Mouse (Mus musculus) ES-Bruce4 (cell line): ENCODE measurements around the gene Oxa1l. TPM values are rescaled to one million over a fixed set of nuclear protein-coding genes. Genes with fewer than 3 reads are reported as not detected.

Experiments
- H3K27ac ChIP-seq: 2 replicates; pipeline ENCODE4 v1.5.1; 2012; ENCODE audit warnings: low read length, inconsistent platforms; ENCODE audit not compliant: insufficient read depth
- H3K27me3 ChIP-seq: 2 replicates; pipeline ENCODE4 v1.6.1; 2012; ENCODE audit warnings: mild to moderate bottlenecking, low read length, inconsistent platforms; ENCODE audit not compliant: control insufficient read depth, poor library complexity, insufficient read depth, severe bottlenecking
- H3K36me3 ChIP-seq: 2 replicates; pipeline ENCODE4 v1.6.1; 2012; ENCODE audit warnings: inconsistent platforms, mild to moderate bottlenecking, low read length, moderate library complexity; ENCODE audit not compliant: control insufficient read depth, poor library complexity, insufficient read depth, severe bottlenecking
- H3K4me1 ChIP-seq: one replicate; pipeline ENCODE4 v1.8.1; 2011; ENCODE audit warnings: low read length; ENCODE audit not compliant: control insufficient read depth, insufficient read depth
- H3K4me3 ChIP-seq: 2 replicates; pipeline ENCODE4 v1.5.1; 2011; ENCODE audit warnings: low read depth, mild to moderate bottlenecking, low read length
- H3K9ac ChIP-seq: 2 replicates; pipeline ENCODE4 v1.6.1; 2012; ENCODE audit warnings: low read depth, mild to moderate bottlenecking, inconsistent platforms; ENCODE audit not compliant: poor library complexity, severe bottlenecking
- H3K9me3 ChIP-seq: replicated peaks from 2 replicates; pipeline ENCODE4 v1.6.1; 2012; ENCODE audit warnings: mild to moderate bottlenecking, low read length, inconsistent platforms; ENCODE audit not compliant: control insufficient read depth, poor library complexity, insufficient read depth, severe bottlenecking
- CTCF ChIP-seq: IDR thresholded peaks from one replicate; pipeline ENCODE4 v1.8.1; 2011; ENCODE audit warnings: low read depth, low read length
- EP300 ChIP-seq: IDR thresholded peaks from 2 replicates; pipeline ENCODE4 v1.6.1; 2011; ENCODE audit warnings: low read depth, low read length; ENCODE audit not compliant: insufficient read depth
- POLR2A ChIP-seq: IDR thresholded peaks from one replicate; pipeline ENCODE4 v1.8.1; 2011; ENCODE audit warnings: low read length; ENCODE audit not compliant: insufficient read depth
- polyA plus RNA-seq: library from polyadenylated mRNA; stranded (reverse); fragments of >200 nt; gene quantifications from 2 replicates; pipeline ENCODE4 v1.2.4, GENCODE M21; 2011; ENCODE audit warnings: low read depth; ENCODE audit not compliant: missing spikeins, insufficient read depth, insufficient read length

The Oxa1l gene
- polyA plus RNA-seq, 1 experiment, result 96.4 TPM

DNA sequence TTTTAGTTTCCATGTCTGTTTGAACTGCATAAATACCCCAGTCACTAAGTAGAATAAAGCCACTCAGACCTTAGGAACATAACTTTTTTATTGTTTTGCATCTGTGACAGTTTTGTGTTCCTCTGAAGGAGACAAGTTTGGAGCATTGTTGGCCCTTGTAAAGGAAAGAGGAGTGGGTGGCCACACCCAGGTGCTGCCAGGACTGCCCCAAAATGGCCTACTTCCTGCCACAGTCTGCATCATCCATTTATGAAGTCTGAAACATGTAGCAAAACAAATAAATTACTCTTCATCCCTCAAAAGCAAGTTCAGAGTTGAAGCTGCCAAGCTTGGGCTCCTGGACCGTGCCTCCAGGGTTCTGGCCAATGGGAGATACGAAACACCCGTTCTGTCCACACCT, 8.7 kb downstream of the Oxa1l start:
- Histone ChIP-seq H3K27ac (no peak overlapping the region), H3K4me1 (no peaks in the 10 kb centered on the region), H3K9me3 (peaks cover 14% of the 10 kb centered on the region), H3K27me3 (no peaks in the 10 kb centered on the region), H3K9ac (no peak overlapping the region), H3K4me3 (no peak overlapping the region), H3K36me3 (peaks cover 68% of the 10 kb centered on the region)
- no peak for TF ChIP-seq EP300
- TF ChIP-seq CTCF, result no peak
- no peak for TF ChIP-seq POLR2A

- H3K9ac ChIP-seq, result no peak overlapping the region
- TF ChIP-seq CTCF, result no peak
- TF ChIP-seq POLR2A, result no peak
- no peak for TF ChIP-seq EP300
- peaks cover 14% of the 10 kb centered on the region for H3K9me3 ChIP-seq
- no peaks in the 10 kb centered on the region for H3K4me1 ChIP-seq
- peak overlapping the region; percentile 53 for H3K27ac ChIP-seq
- no peak overlapping the region for H3K4me3 ChIP-seq
- H3K27me3 ChIP-seq, result no peaks in the 10 kb centered on the region
- peaks cover 73% of the 10 kb centered on the region for H3K36me3 ChIP-seq
Measured at GRCm38 (mm10) chr14:54370595-54370994, 10.0 kb downstream of the Oxa1l start.

GRCm38 (mm10) chr14:54371460-54371859, 10.8 kb downstream of the Oxa1l start:
- no peak overlapping the region for H3K4me3 ChIP-seq
- H3K9me3 ChIP-seq, result peaks cover 14% of the 10 kb centered on the region
- H3K36me3 ChIP-seq, result peaks cover 73% of the 10 kb centered on the region
- H3K9ac ChIP-seq, result no peak overlapping the region
- H3K27me3 ChIP-seq, result no peaks in the 10 kb centered on the region
- H3K4me1 ChIP-seq, result no peaks in the 10 kb centered on the region
- TF ChIP-seq EP300 (no peak), POLR2A (no peak), CTCF (no peak)
- H3K27ac ChIP-seq, result no peak overlapping the region; the same call in 1 of the 2 replicates

DNA sequence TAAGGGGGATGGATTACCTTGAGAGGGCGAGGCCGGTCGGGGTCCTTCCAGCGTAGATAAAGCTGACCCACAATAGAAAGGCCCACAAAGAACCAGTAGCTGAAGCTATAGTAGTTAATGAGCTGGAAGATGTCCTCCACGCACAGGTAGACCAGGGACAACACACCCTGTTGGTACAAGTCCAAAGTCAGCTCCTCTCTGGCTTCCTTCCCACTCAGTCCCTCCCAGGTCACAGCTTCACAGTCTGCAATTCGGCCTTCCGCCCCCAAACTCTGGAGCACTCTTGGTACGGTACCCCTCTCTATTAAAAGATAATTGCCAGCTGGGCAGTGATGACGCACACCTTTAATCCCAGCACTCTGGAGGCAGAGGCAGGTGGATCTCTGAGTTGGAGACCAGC, 12.3 kb downstream of the Oxa1l start:
- Histone ChIP-seq H3K27me3 (no peaks in the 10 kb centered on the region), H3K27ac (no peak overlapping the region), H3K36me3 (peaks cover 60% of the 10 kb centered on the region), H3K9me3 (peaks cover 14% of the 10 kb centered on the region), H3K4me1 (no peaks in the 10 kb centered on the region), H3K9ac (no peak overlapping the region), H3K4me3 (no peak overlapping the region)
- TF ChIP-seq EP300, result no peak
- no peak for TF ChIP-seq POLR2A
- no peak for TF ChIP-seq CTCF

DNA sequence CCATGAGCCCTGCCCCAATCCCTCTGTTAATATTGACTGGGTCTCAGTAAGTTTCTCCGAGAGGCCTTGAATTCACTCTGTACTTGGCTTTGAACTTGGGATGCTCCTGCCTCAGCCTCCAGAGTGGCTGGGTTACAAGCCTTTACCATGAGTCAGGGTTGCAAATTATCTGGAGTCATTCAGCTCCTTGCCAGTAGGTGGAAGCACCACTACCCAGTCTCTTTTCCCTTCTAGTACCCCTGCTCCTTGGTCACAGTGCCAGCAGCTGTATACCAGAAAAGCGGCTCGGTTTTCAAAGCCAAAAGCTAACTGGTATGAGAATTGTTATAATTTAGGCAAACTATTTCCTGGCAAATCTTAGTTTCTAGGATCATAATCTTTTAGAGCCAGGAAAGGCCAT, 15.3 kb downstream of the Oxa1l start:
- no peak overlapping the region for H3K4me3 ChIP-seq

DNA sequence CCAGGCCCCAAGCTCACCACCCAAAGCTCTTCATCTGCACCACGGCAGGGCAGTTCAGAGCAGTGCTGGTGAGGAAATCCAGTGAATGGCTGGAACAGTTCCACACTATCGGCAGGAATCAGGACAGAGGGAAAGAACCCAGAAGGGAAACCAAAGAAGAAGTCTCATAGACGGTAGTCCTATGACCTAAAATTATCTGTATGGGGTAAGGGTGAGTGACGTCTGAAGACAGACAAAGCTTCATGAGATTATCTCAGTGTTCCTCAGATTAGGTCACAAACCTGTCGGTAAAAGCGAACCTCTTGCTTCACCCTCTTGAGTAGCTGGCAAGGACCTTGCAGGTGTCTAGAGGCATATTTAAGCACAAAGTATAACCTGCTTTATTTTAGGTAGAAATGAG, 16.5 kb downstream of the Oxa1l start:
- H3K9me3 ChIP-seq, result peaks cover 5% of the 10 kb centered on the region
- H3K27me3 ChIP-seq, result no peaks in the 10 kb centered on the region
- H3K36me3 ChIP-seq, result peaks cover 33% of the 10 kb centered on the region
- no peak overlapping the region for H3K27ac ChIP-seq
- TF ChIP-seq CTCF, result no peak
- no peak for TF ChIP-seq POLR2A
- H3K4me3 ChIP-seq, result no peak overlapping the region
- H3K9ac ChIP-seq, result no peak overlapping the region
- H3K4me1 ChIP-seq, result peaks cover 5% of the 10 kb centered on the region

More for the DNA sequence above, 15.3 kb downstream of the Oxa1l start:
- Histone ChIP-seq H3K27ac (no peak overlapping the region), H3K9me3 (peaks cover 14% of the 10 kb centered on the region), H3K9ac (no peak overlapping the region), H3K4me1 (no peaks in the 10 kb centered on the region), H3K27me3 (no peaks in the 10 kb centered on the region), H3K36me3 (peaks cover 42% of the 10 kb centered on the region)
- TF ChIP-seq EP300 (no peak), CTCF (peak; percentile 43), POLR2A (no peak)
